In the genomic region with DNA sequence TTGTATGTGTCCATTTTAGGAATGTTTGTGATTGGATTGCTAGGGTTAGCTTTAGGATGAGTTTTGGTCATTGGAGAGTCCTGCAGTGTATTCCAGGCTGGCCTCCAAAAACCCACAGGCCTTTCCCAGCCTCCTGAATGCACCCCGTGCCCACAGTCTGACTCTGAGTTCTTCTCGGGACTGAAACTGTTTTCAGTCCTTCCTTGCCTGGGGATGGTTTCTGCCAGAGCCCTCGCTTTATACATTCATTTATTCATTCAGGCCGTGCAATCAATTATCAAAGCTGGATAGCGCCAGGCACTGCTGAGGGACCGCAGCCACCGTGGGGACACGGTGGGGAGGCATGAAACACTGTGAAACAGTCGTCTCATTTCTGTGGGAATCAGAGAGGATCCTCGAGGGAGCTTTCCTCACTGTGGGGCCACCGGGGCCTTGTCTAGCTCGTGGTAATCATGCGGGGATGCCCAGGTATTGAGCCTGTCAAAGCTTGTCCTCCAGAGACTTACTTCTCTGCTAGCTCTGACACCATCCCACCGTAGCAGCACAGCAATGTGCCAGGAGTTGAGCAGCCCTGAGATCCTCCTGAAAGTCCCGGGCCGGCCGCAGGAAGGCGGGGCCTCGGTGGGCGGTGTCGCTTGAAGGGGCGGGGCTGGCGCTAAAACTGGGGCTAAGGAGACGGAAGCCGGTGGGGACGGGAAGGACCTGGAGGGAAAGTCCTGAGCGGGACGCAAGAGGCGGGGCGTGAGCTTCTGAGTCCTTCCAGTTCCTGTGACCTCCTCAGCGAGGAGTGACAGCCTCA, we compare ENCODE assay signal across 8 mouse cellular contexts. TPM values are rescaled to one million over a fixed set of nuclear protein-coding genes. Genes with fewer than 3 reads are reported as not detected.
DNase-seq lines count a peak whose midpoint lies in the region; ATAC-seq and TF ChIP-seq lines count a peak whose summit lies in the region.

No protein-coding gene starts in this region.

- H3K4me3 ChIP-seq in cortical plate, adult 2 months (ENCODE audit: insufficient read depth, low read length): peak overlapping the region; percentile 31
- H3K4me3 ChIP-seq in midbrain, postnatal 0 days (ENCODE audit: low read depth, low read length): peak overlapping the region; percentile 26

- no peak for TF ChIP-seq CTCF in cortical plate, adult 2 months (IDR thresholded peaks at IDR 0.05; ENCODE audit: extremely low read depth, insufficient read depth, low read length)
- TF ChIP-seq CTCF in midbrain, postnatal 0 days (IDR thresholded peaks at IDR 0.05): no peak

- peak; percentile 31 for DNase-seq in cerebellum, adult 9-11 months
- no peak for DNase-seq in cerebellum, adult 8-10 months
- DNase-seq in gastrocnemius, postnatal 25 days: peak; percentile 92
- peak; percentile 93 for DNase-seq in liver
- DNase-seq in midbrain, postnatal 0 days (ENCODE audit: low spot score): peak; percentile 60
- peak; percentile 91 to 95 for DNase-seq in spleen, postnatal 36 days (ENCODE audit: low spot score in 2 of 2)

- H3K4me2 ChIP-seq in midbrain, postnatal 0 days (ENCODE audit: low read depth, low read length, poor library complexity, severe bottlenecking): peak overlapping the region; percentile 50

- H3K27me3 ChIP-seq in midbrain, postnatal 0 days (ENCODE audit: insufficient read depth, low read length): no peaks in the 10 kb centered on the region

- 4% methylated on average over 31 of the region's 31 CpGs for WGBS in midbrain, postnatal 0 days

- H3K4me1 ChIP-seq in cortical plate, adult 2 months (ENCODE audit: control insufficient read depth, insufficient read depth, low read length): no peaks in the 10 kb centered on the region
- H3K4me1 ChIP-seq in midbrain, postnatal 0 days (ENCODE audit: insufficient read depth, low read length): peaks cover 5% of the 10 kb centered on the region; the same call in 1 of the 2 replicates

- H3K27ac ChIP-seq in cortical plate, adult 2 months (ENCODE audit: insufficient read depth, low read length): no peak overlapping the region
- no peak overlapping the region for H3K27ac ChIP-seq in midbrain, postnatal 0 days (ENCODE audit: low read depth, low read length)

- H3K36me3 ChIP-seq in midbrain, postnatal 0 days (ENCODE audit: insufficient read depth, low read length): no peaks in the 10 kb centered on the region

- no peak for TF ChIP-seq POLR2A in cortical plate, adult 2 months (IDR thresholded peaks at IDR 0.05; ENCODE audit: extremely low read depth, insufficient read depth, low read length)

- H3K9me3 ChIP-seq in midbrain, postnatal 0 days (ENCODE audit: low read length): no peaks in the 10 kb centered on the region

- no peak overlapping the region for H3K9ac ChIP-seq in midbrain, postnatal 0 days (replicated peaks; ENCODE audit: low read length, poor library complexity, severe bottlenecking)

- peak; percentile 96 for ATAC-seq in inflammation-experienced regulatory T-cells, adult 6 months
- 0 out of 2 replicates have a peak, but pooled peaks have one; percentile 41 for ATAC-seq in midbrain, postnatal 0 days (ENCODE audit: low FRiP score)

RNA-seq across cellular contexts. Expression of gene Serhl, which starts 10.4 kb away (rescaled TPM):
- 15.9 and 16.4 TPM in 2 replicates for polyA plus RNA-seq in cortical plate, adult 2 months (2012; rRNA removed)
- 10 to 100 TPM; 27.0 to 28.4 TPM for total RNA-seq in gastrocnemius, postnatal 25 days (2021)
- 10 to 100 TPM; 63.6 to 95.2 (median 80.0) TPM for polyA plus RNA-seq in inflammation-experienced regulatory T-cells, adult 6 months (2017; shearing (Covaris generic))
- total RNA-seq in midbrain, postnatal 0 days (2014; rRNA removed): 4.2 and 6.7 TPM in 2 replicates
- 38.5 and 40.0 TPM in 2 replicates for polyA plus RNA-seq in midbrain, postnatal 0 days (2015; fragmentation: Nextera tagmentation; extraction: Ambion mirVana)

RNA-seq across cellular contexts. Expression of gene Rrp7a, which starts 22.9 kb away (rescaled TPM):
- 126 and 128 TPM in 2 replicates for polyA plus RNA-seq in cortical plate, adult 2 months (2012; rRNA removed)
- total RNA-seq in gastrocnemius, postnatal 25 days (2021): 10 to 100 TPM; 41.8 to 42.8 TPM
- 10 to 100 TPM; 70.6 to 86.9 (median 82.4) TPM for polyA plus RNA-seq in inflammation-experienced regulatory T-cells, adult 6 months (2017; shearing (Covaris generic))
- total RNA-seq in midbrain, postnatal 0 days (2014; rRNA removed): 171 and 228 TPM in 2 replicates
- polyA plus RNA-seq in midbrain, postnatal 0 days (2015; fragmentation: Nextera tagmentation; extraction: Ambion mirVana): 92.7 and 95.2 TPM in 2 replicates

RNA-seq across cellular contexts. Expression of gene Poldip3, which starts 49.5 kb away (rescaled TPM):
- polyA plus RNA-seq in cortical plate, adult 2 months (2012; rRNA removed): 66.3 and 66.6 TPM in 2 replicates
- 10 to 100 TPM; 16.7 to 16.9 TPM for total RNA-seq in gastrocnemius, postnatal 25 days (2021)
- polyA plus RNA-seq in inflammation-experienced regulatory T-cells, adult 6 months (2017; shearing (Covaris generic)): 100 to 1,000 TPM; 162 to 203 (median 174) TPM
- 93.3 and 114 TPM in 2 replicates for total RNA-seq in midbrain, postnatal 0 days (2014; rRNA removed)
- polyA plus RNA-seq in midbrain, postnatal 0 days (2015; fragmentation: Nextera tagmentation; extraction: Ambion mirVana): 108 and 110 TPM in 2 replicates
